Mouse (Mus musculus) hindbrain, embryonic 12.5 days (tissue): ENCODE measurements at regions not wholly inside any gene's neighbourhood (a gene's known extent, or its start where the extent isn't known, plus 50 kb on each side); places are given as distances from the start of the nearest gene placed in this dataset.

ENCODE experiments used
- ATAC-seq: fragments of 200-750 bp; cut with Nextera tagmentation; 2 replicates; pipeline ENCODE4 v1.8.0; 2017; ENCODE audit warnings: moderate TSS enrichment; ENCODE audit not compliant: low FRiP score
- H3K27ac ChIP-seq: fragments of 300-500 bp; sonication (generic); 2 replicates; pipeline ENCODE4 v1.5.1; 2016; ENCODE audit warnings: mild to moderate bottlenecking
- H3K27me3 ChIP-seq: fragments of 300-500 bp; sonication (generic); 2 replicates; pipeline ENCODE4 v1.6.1; 2016; ENCODE audit warnings: mild to moderate bottlenecking
- H3K36me3 ChIP-seq: fragments of 300-500 bp; sonication (generic); 2 replicates; pipeline ENCODE4 v1.6.1; 2016; ENCODE audit warnings: mild to moderate bottlenecking
- H3K4me1 ChIP-seq: fragments of 300-500 bp; sonication (generic); 2 replicates; pipeline ENCODE4 v1.6.1; 2016
- H3K4me2 ChIP-seq: fragments of 300-500 bp; sonication (generic); replicated peaks from 2 replicates; pipeline ENCODE4 v1.6.1; 2016; ENCODE audit warnings: mild to moderate bottlenecking
- H3K4me3 ChIP-seq: fragments of 300-500 bp; sonication (generic); 2 replicates; pipeline ENCODE4 v1.5.1; 2016; ENCODE audit warnings: mild to moderate bottlenecking
- H3K9ac ChIP-seq: fragments of 300-500 bp; sonication (generic); 2 replicates; pipeline ENCODE4 v1.6.1; 2016; ENCODE audit warnings: mild to moderate bottlenecking, moderate library complexity
- H3K9me3 ChIP-seq: fragments of 300-500 bp; sonication (generic); replicated peaks from 2 replicates; pipeline ENCODE4 v1.6.1; 2016; ENCODE audit warnings: mild to moderate bottlenecking
- WGBS: fragments of 180-500 bp; shearing (Covaris S2); methylation state at CpG from one replicate; pipeline ENCODE4 v1.1.7; 2016; 5-methylcytosine and 5-hydroxymethylcytosine counted together

DNA sequence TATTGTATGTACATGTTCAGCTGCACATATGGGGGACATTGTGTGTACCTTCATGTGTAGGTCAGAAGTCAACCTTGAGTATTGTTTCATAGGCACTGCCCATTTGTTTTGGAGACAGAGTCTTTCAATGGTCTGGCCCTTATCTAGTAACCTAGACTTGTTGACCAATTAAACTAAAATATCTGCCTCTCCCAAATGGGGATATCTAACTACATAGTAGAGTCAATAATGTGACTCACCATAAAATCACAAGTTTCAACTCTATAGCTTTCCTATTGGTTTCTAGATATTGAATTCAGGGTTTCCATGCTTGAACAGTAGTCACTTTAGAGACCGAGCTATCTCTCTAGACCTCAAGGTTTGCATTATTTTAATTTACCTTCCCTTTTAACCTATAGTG lies 174.0 kb upstream of the Celf2 start:
- Histone ChIP-seq H3K27ac (no peak overlapping the region), H3K36me3 (no peaks in the 10 kb centered on the region), H3K27me3 (no peaks in the 10 kb centered on the region), H3K4me2 (no peak overlapping the region), H3K9ac (no peak overlapping the region), H3K4me1 (no peaks in the 10 kb centered on the region), H3K4me3 (no peak overlapping the region), H3K9me3 (no peaks in the 10 kb centered on the region)
- no peak for ATAC-seq
- 95% methylated on average over 1 of the region's 1 CpGs for WGBS

DNA sequence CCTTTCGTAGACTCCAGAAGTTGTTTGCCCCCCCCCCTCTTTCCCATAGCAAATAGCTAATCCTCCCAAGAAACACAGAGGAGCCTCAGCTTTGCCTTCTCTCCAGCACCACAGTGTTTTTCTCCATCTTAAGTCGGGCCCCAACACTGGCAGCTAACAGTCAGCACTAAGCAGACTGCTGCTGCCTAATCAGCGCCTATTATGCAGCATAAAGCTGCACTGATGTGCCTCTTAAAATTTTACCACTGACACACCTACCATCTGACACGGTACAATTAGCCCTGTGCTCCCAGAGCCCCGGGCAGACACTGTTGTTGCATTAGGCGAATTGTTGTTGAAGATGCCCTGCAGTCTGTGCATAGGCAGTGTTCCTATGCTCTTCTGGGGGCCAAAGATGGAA lies 131.5 kb upstream of the Celf2 start:
- 71% methylated on average over 6 of the region's 6 CpGs for WGBS
- no peak overlapping the region for H3K4me2 ChIP-seq
- H3K36me3 ChIP-seq = no peaks in the 10 kb centered on the region
- no peak overlapping the region for H3K9ac ChIP-seq
- H3K9me3 ChIP-seq = no peaks in the 10 kb centered on the region
- no peak; the same call in 1 of the 2 replicates for ATAC-seq
- H3K27ac ChIP-seq = no peak overlapping the region
- no peak overlapping the region for H3K4me3 ChIP-seq
- H3K4me1 ChIP-seq = peaks cover 4% of the 10 kb centered on the region; the same call in 1 of the 2 replicates
- H3K27me3 ChIP-seq = no peaks in the 10 kb centered on the region

DNA sequence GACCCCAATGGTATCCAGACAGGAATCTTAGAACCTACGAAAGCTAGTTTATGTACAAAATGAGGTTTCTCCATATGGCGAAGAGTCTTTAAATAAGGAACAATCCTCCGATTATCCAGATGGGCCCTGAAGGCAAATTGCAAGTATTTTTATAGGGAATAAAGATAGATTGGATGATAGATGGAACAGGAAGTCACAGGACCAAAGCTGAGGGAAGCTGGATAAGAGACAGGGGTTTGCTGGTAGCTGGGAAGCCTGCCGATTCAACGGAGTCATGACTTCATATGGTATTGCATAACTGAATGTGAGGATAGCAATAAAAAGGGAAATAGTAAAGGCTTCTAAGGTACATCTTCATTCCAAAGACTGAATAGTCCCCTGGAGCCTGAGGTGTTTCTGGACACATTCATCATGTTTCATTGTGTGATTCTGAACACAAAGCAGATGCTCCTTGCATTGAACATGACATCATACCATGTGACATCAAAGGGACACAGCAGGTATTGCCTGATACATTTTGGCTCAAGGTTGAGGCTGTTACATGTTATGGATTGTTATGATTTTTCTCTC lies 113.4 kb upstream of the Celf2 start:
- Histone ChIP-seq H3K27ac (no peak overlapping the region), H3K9ac (no peak overlapping the region), H3K4me1 (no peaks in the 10 kb centered on the region), H3K4me2 (no peak overlapping the region), H3K27me3 (no peaks in the 10 kb centered on the region), H3K4me3 (no peak overlapping the region), H3K9me3 (no peaks in the 10 kb centered on the region), H3K36me3 (no peaks in the 10 kb centered on the region)
- ATAC-seq = no peak
- 91% methylated on average over 5 of the region's 5 CpGs for WGBS

DNA sequence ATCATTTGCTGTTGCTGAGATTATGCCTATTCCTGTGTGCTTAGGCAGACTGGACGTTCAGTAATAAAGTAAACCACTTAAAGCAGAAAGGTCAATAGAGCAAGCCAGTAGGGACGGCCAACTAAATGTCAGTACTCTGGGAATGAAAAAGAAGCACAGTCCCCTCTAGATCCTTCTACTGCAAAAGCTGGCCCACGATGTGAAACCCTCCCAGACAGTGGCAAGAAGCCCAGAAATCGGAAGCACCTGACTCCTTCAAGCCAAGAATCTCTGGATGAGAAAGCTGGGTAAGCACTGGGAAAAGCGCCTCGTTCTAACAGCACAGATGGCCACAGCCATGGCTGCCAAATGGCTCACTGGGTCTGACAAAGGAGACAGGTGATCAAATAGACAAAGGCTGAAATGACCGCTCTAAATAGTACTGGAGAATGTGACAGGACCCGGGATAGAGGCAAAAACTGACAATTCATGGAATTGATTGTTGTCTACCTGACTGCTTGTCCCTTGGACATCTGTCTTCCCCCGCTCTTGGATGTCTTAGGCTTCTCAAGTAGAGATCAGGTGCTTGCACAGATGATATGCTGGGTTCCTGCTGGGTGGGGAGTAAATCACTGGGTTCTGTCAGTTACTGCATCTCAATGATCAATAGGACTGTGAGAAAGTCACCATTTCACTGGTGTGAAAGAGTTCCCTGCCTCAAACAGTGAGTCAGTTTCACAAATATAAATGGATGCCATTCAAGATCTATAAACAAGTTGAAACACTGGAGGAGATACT lies 110.7 kb upstream of the Celf2 start:
- Histone ChIP-seq H3K4me2 (no peak overlapping the region), H3K9me3 (no peaks in the 10 kb centered on the region), H3K27me3 (no peaks in the 10 kb centered on the region), H3K4me1 (no peaks in the 10 kb centered on the region), H3K9ac (no peak overlapping the region), H3K27ac (no peak overlapping the region), H3K36me3 (no peaks in the 10 kb centered on the region), H3K4me3 (no peak overlapping the region)
- 78% methylated on average over 9 of the region's 9 CpGs for WGBS
- ATAC-seq = no peak

- Histone ChIP-seq H3K9me3 (no peaks in the 10 kb centered on the region), H3K4me3 (no peak overlapping the region), H3K4me2 (no peak overlapping the region), H3K27me3 (no peaks in the 10 kb centered on the region), H3K4me1 (no peaks in the 10 kb centered on the region), H3K27ac (no peak overlapping the region), H3K9ac (no peak overlapping the region), H3K36me3 (no peaks in the 10 kb centered on the region)
- no peak for ATAC-seq
- 87% methylated on average over 2 of the region's 2 CpGs for WGBS
Measured at GRCm38 (mm10) chr2:7578196-7578595, 68.8 kb upstream of the Celf2 start.
